Mouse (Mus musculus) megakaryocyte, embryonic 14.5 days (primary cell): ENCODE data around the gene Olfr1254. TPM values are rescaled to one million over a fixed set of nuclear protein-coding genes. Genes with fewer than 3 reads are reported as not detected.

ENCODE experiments used
- H3K27me3 ChIP-seq: replicated peaks from 2 replicates; pipeline ENCODE3; 2012; ENCODE audit warnings: inconsistent platforms
- H3K36me3 ChIP-seq: replicated peaks from 2 replicates; pipeline ENCODE3; 2012; ENCODE audit warnings: low read length, inconsistent platforms, mixed read lengths
- H3K4me1 ChIP-seq: 2 replicates; pipeline ENCODE4 v1.6.1; 2012; ENCODE audit warnings: inconsistent platforms
- H3K4me3 ChIP-seq: replicated peaks from 2 replicates; pipeline ENCODE3; 2012; ENCODE audit warnings: moderate library complexity, mild to moderate bottlenecking, inconsistent platforms
- H3K9me3 ChIP-seq: 2 replicates; pipeline ENCODE4 v1.6.1; 2012; ENCODE audit warnings: inconsistent platforms
- FLI1 ChIP-seq: IDR thresholded peaks from 2 replicates; pipeline ENCODE4 v1.6.1; 2012; ENCODE audit warnings: low read length, inconsistent platforms, mixed read lengths
- GATA1 ChIP-seq: IDR thresholded peaks from 3 replicates; pipeline ENCODE4 v1.6.1; 2012; ENCODE audit warnings: mixed read lengths, low read length, inconsistent platforms, borderline replicate concordance
- polyA plus RNA-seq: library from polyadenylated mRNA; stranded (reverse); fragments of >175 nt; gene quantifications from 2 replicates; pipeline ENCODE4 v1.2.3, GENCODE M21; 2012; ENCODE audit warnings: low replicate concordance; ENCODE audit not compliant: insufficient read depth

The Olfr1254 gene
- polyA plus RNA-seq, result not detected in 2 replicates

DNA sequence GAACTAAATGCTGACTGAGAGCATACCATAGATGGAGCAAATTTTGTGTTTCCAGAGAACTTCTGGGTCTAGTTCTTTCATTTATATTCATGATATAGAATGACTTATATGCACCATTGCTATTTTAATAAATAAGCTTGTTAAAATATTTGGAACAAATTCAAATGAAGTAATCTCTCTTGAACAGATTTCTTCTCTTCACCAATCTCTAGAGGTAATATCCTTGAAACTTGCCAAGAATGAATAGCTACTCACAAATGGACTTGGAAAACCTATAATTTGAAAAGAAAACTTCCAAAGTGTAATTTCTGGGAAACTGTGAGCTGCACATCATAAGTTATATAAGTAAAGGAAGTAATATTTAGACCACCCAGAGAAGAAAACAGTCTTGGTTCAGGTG is at the start of gene Olfr1254:
TSS of gene Olfr1254 (minus strand) at position 101 of the 400 bp plus-strand sequence.
- TF ChIP-seq FLI1, result no peak
- TF ChIP-seq GATA1, result no peak

DNA sequence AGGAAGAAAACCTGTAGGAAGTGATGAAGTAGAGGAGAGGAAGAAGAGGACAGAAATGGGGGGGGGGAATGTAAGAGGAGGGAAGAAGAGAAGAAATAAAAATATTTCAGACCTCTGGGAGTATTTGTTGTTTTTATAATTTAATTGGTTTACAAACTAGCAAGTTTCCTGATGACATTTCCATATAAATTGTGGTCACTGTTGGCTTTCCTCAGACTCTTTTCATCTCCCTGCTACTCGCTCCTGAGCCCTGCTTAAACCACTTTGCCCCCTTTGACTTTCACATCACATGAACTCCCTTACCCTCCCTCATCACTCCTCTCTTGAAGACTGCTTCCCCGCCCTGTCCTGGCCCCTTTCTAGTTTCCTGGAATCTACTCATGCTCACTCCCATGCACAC is 48.0 kb upstream of the Olfr1254 start, which contains the start of gene Olfr1256:
TSS of gene Olfr1256 (minus strand) at position 101 of the 400 bp plus-strand sequence.
- no peak for TF ChIP-seq FLI1
- TF ChIP-seq GATA1, result no peak
- H3K4me3 ChIP-seq, result no peak within 1 kb of the TSS
- H3K36me3 ChIP-seq, result no peaks in the 10 kb centered on the region
- no peaks in the 10 kb centered on the region for H3K27me3 ChIP-seq
- H3K9me3 ChIP-seq, result peaks cover 4% of the 10 kb centered on the region; the same call in 1 of the 2 replicates
- H3K4me1 ChIP-seq, result no peaks in the 10 kb centered on the region

More for the DNA sequence above, at the start of gene Olfr1254:
- H3K27me3 ChIP-seq, result no peaks in the 10 kb centered on the region
- H3K9me3 ChIP-seq, result peaks cover 5% of the 10 kb centered on the region; the same call in 1 of the 2 replicates
- H3K4me1 ChIP-seq, result no peaks in the 10 kb centered on the region
- no peaks in the 10 kb centered on the region for H3K36me3 ChIP-seq
- no peak within 1 kb of the TSS for H3K4me3 ChIP-seq

GRCm38 (mm10) chr2:89820216-89820615 is 26.8 kb upstream of the Olfr1254 start:
- H3K9me3 ChIP-seq, result no peaks in the 10 kb centered on the region
- H3K36me3 ChIP-seq, result no peaks in the 10 kb centered on the region
- TF ChIP-seq GATA1 (no peak), FLI1 (no peak)
- no peaks in the 10 kb centered on the region for H3K27me3 ChIP-seq
- H3K4me3 ChIP-seq, result no peak overlapping the region
- H3K4me1 ChIP-seq, result no peaks in the 10 kb centered on the region

GRCm38 (mm10) chr2:89811751-89812150 is 18.3 kb upstream of the Olfr1254 start, which contains the start of gene Olfr1255:
Gene Olfr1255, plus strand, starts transcription at chr2:89812051.
- Histone ChIP-seq H3K36me3 (no peaks in the 10 kb centered on the region), H3K4me1 (no peaks in the 10 kb centered on the region), H3K27me3 (no peaks in the 10 kb centered on the region), H3K9me3 (peaks cover 7% of the 10 kb centered on the region; the same call in 1 of the 2 replicates), H3K4me3 (no peak within 1 kb of the TSS)
- TF ChIP-seq GATA1 (no peak), FLI1 (no peak)

- H3K4me3 ChIP-seq, result no peak overlapping the region
- peaks cover 7% of the 10 kb centered on the region; the same call in 1 of the 2 replicates for H3K9me3 ChIP-seq
- no peak for TF ChIP-seq GATA1
- no peak for TF ChIP-seq FLI1
- H3K36me3 ChIP-seq, result no peaks in the 10 kb centered on the region
- no peaks in the 10 kb centered on the region for H3K4me1 ChIP-seq
- H3K27me3 ChIP-seq, result no peaks in the 10 kb centered on the region
These were observed 17.3 kb upstream of the Olfr1254 start for GRCm38 (mm10) chr2:89810751-89811150.

GRCm38 (mm10) chr2:89799583-89799982 is 6.2 kb upstream of the Olfr1254 start:
- Histone ChIP-seq H3K4me1 (no peaks in the 10 kb centered on the region), H3K9me3 (peaks cover 5% of the 10 kb centered on the region; the same call in 1 of the 2 replicates), H3K4me3 (no peak overlapping the region), H3K27me3 (no peaks in the 10 kb centered on the region), H3K36me3 (no peaks in the 10 kb centered on the region)
- TF ChIP-seq GATA1 (no peak), FLI1 (no peak)

DNA sequence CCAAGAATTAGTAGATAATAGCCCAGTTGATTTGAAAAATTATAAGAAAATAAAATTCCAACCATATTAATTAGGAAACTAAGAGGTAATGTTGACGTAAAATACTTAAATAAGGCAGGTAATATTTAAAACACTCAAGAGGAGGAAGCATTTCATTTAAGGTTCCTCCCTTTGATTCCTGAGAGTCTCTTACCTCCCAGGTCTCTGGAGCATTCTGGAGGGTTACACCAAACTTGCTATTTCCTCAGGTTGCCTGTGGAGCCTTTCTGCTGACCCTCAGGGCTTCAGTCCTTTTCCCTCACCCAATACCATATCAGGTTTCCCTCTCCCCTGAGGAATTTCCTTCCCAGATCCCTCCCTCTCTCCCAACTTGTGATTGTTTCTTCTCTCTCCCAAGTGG is 36.4 kb downstream of the Olfr1254 start, which contains the start of gene Olfr1253:
TSS of gene Olfr1253 (minus strand) at position 101 of the 400 bp plus-strand sequence.
- H3K4me1 ChIP-seq, result no peaks in the 10 kb centered on the region
- no peaks in the 10 kb centered on the region for H3K36me3 ChIP-seq
- H3K9me3 ChIP-seq, result no peaks in the 10 kb centered on the region
- H3K27me3 ChIP-seq, result no peaks in the 10 kb centered on the region
- TF ChIP-seq GATA1, result no peak
- TF ChIP-seq FLI1, result no peak
- H3K4me3 ChIP-seq, result no peak within 1 kb of the TSS

Other genes starting within 250 kb of the Olfr1254 start
- gene Olfr1245, start 215.2 kb downstream of the Olfr1254 start, polyA plus RNA-seq, result not detected in 2 replicates
- gene Olfr1246, start 200.5 kb downstream of the Olfr1254 start, polyA plus RNA-seq, result not detected in 2 replicates
- gene Olfr1247, start 179.5 kb downstream of the Olfr1254 start, polyA plus RNA-seq, result 0.01 TPM in 1 of 2 replicates, not detected in the other
- gene Olfr1248, start 175.4 kb downstream of the Olfr1254 start, polyA plus RNA-seq, result not detected in 2 replicates
- not detected in 2 replicates for gene Olfr1249, start 158.6 kb downstream of the Olfr1254 start, polyA plus RNA-seq
- not detected in 2 replicates for gene Olfr1250, start 132.2 kb downstream of the Olfr1254 start, polyA plus RNA-seq
- not detected in 2 replicates for gene Olfr1251, start 121.7 kb downstream of the Olfr1254 start, polyA plus RNA-seq
- gene Olfr1252, start 68.6 kb downstream of the Olfr1254 start, polyA plus RNA-seq, result not detected in 2 replicates
- not detected in 2 replicates for gene Olfr1253, start 36.5 kb downstream of the Olfr1254 start, polyA plus RNA-seq
- gene Olfr1255, start 18.4 kb upstream of the Olfr1254 start, polyA plus RNA-seq, result not detected in 2 replicates
- gene Olfr1256, start 47.9 kb upstream of the Olfr1254 start, polyA plus RNA-seq, result not detected in 2 replicates
- not detected in 2 replicates for gene Olfr48, start 54.6 kb upstream of the Olfr1254 start, polyA plus RNA-seq
- not detected in 2 replicates for gene Olfr1257, start 84.8 kb upstream of the Olfr1254 start, polyA plus RNA-seq
- gene Olfr1258, start 133.7 kb upstream of the Olfr1254 start, polyA plus RNA-seq, result not detected in 2 replicates
- gene Olfr1259, start 155.0 kb upstream of the Olfr1254 start, polyA plus RNA-seq, result not detected in 2 replicates
- not detected in 2 replicates for gene Olfr1260, start 180.7 kb upstream of the Olfr1254 start, polyA plus RNA-seq
- 0.52 TPM in 1 of 2 replicates, not detected in the other for gene Olfr1261, start 197.6 kb upstream of the Olfr1254 start, polyA plus RNA-seq
- not detected in 2 replicates for gene Olfr1262, start 206.5 kb upstream of the Olfr1254 start, polyA plus RNA-seq
- gene Olfr1263, start 218.5 kb upstream of the Olfr1254 start, polyA plus RNA-seq, result not detected in 2 replicates
- not detected in 2 replicates for gene Olfr1264, start 232.0 kb upstream of the Olfr1254 start, polyA plus RNA-seq
- not detected in 2 replicates for gene Olfr1265, start 241.7 kb upstream of the Olfr1254 start, polyA plus RNA-seq